Mouse (Mus musculus) stomach, postnatal 0 days (tissue): ENCODE measurements around the gene Zdhhc19.

Experiments
- CTCF ChIP-seq: IDR thresholded peaks from 2 replicates; pipeline ENCODE4 v1.5.1; 2016; ENCODE audit warnings: antibody characterized with exemption, low read depth, mild to moderate bottlenecking, moderate library complexity
- EP300 ChIP-seq: optimal IDR thresholded peaks from 2 replicates; pipeline ENCODE3; 2016; ENCODE audit warnings: antibody characterized with exemption

DNA sequence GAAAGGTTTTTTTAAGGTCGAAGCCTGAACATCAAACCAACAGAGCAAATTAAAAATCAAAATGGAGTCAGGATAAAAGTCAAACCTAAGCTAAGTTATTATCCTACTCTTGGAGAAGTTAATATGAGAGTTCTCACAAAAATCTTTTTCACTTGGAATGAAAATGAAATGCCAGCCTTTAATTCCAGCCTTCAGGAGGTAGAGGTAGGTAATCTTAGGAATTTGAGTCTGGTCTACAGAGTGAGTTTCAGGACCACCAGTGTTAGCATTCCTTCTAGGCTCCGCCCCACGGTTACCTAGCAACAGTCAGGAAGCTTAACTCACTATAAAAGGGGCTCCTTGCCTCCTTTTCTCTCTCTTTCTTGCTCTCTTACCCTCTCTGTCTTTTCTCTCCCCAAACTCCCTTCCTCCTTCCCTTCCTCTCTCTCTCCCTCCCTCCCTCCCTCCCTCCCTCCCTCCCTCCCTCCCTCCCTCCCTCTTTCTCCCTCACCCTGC is 42.7 kb downstream of the Zdhhc19 start:
- TF ChIP-seq CTCF (no peak), EP300 (no peak)
